In the genomic region with DNA sequence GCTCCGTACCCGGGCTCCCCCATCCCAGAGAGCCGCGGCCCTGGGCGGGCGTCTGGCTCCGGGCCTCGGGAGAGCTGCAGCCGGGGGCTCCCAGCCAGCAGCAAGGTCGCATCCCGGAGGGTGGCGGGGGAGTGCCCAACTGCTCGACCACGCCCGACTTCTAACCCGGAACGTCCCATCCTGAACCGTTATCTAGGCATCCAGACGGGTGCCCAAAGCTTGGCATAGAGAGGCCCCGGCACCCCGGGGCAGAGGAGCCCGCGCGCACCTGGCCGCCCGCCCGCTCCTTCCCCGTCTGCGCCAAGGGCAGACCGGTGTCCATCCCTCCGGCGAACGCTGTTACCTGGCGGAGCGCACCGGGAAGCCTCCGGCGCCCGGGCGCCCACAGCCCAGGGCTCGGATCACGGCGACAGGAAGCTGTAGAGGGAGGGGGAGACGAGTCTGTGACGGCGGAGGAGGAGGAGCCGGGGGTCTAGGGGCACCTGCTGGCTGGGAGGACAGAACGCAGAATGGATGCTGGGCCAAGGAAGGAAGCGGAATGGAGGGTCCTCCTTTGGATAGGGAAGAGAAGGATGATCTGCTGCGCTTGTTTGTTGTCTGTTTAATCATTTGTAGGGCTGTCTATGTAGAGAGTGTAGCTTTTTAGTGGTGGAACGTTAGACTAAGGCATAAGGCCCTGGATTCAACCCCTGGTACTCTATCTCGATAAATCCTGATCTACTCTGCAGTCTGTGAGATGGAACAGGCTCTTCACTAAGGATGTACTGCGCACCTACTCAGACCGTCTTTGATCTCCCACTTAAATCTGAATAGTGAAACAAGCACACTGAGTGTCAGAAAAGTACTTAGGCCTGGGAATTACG, we compare ENCODE assay signal across 8 mouse cellular contexts. TPM values are rescaled to one million over a fixed set of nuclear protein-coding genes. Genes with fewer than 3 reads are reported as not detected.
DNase-seq lines count a peak whose midpoint lies in the region; ATAC-seq and TF ChIP-seq lines count a peak whose summit lies in the region.

Tmem136 (minus strand) TSS at position 437 of the 863 bp plus-strand sequence.

- TF ChIP-seq CTCF in ES-Bruce4 (IDR thresholded peaks at IDR 0.05; ENCODE audit: low read depth, low read length): peak; percentile 51
- TF ChIP-seq CTCF in thymus, adult 2 months (IDR thresholded peaks at IDR 0.05; ENCODE audit: borderline replicate concordance, control insufficient read depth, extremely low read depth, insufficient read depth, low read length, poor library complexity): no peak

- no peaks in the 10 kb centered on the region for H3K27me3 ChIP-seq in ES-Bruce4 (ENCODE audit: control insufficient read depth, insufficient read depth, low read length, poor library complexity, severe bottlenecking)
- peaks cover 92% of the 10 kb centered on the region for H3K27me3 ChIP-seq in erythroblast, embryonic 14.5 days (ENCODE audit: control insufficient read depth)
- H3K27me3 ChIP-seq in heart, embryonic 12.5 days (replicated peaks): 0 out of 2 replicates have a peak, but pooled peaks cover 2% of the 10 kb centered on the region
- H3K27me3 ChIP-seq in kidney, embryonic 15.5 days: no peaks in the 10 kb centered on the region
- peaks cover 25% of the 10 kb centered on the region for H3K27me3 ChIP-seq in liver, embryonic 11.5 days (replicated peaks; ENCODE audit: control insufficient read depth, insufficient read depth, low read length)
- no peaks in the 10 kb centered on the region for H3K27me3 ChIP-seq in neural tube, embryonic 11.5 days (ENCODE audit: control insufficient read depth, insufficient read depth, low read length)
- H3K27me3 ChIP-seq in thymus, adult 2 months (ENCODE audit: control insufficient read depth, insufficient read depth, low read length): no peaks in the 10 kb centered on the region; the same call in 1 of the 2 replicates

- 0 out of 2 replicates have a peak, but pooled peaks have one; percentile 16 for TF ChIP-seq EP300 in ES-Bruce4 (IDR thresholded peaks at IDR 0.05; ENCODE audit: insufficient read depth, low read depth, low read length)

- DNase-seq in liver, embryonic 11.5 days (ENCODE audit: low spot score): peak; percentile 59
- DNase-seq in neural tube, embryonic 11.5 days (ENCODE audit: low spot score): peak; percentile 82
- DNase-seq in thymus, adult 2 months: peak; percentile 21

- H3K4me3 ChIP-seq in ES-Bruce4 (ENCODE audit: low read depth, low read length): peak within 1 kb of the TSS; percentile 73
- peak within 1 kb of the TSS; percentile 68 for H3K4me3 ChIP-seq in brown adipose tissue, adult 24 weeks (ENCODE audit: insufficient read depth, low read depth, low read length)
- peak within 1 kb of the TSS; percentile 83 for H3K4me3 ChIP-seq in erythroblast, embryonic 14.5 days (replicated peaks)
- peak within 1 kb of the TSS; percentile 95 for H3K4me3 ChIP-seq in heart, embryonic 12.5 days
- peak within 1 kb of the TSS; percentile 87 for H3K4me3 ChIP-seq in kidney, embryonic 15.5 days (replicated peaks)
- peak within 1 kb of the TSS; percentile 60 for H3K4me3 ChIP-seq in liver, embryonic 11.5 days (ENCODE audit: low read depth, low read length)
- peak within 1 kb of the TSS; percentile 75 for H3K4me3 ChIP-seq in neural tube, embryonic 11.5 days (ENCODE audit: low read depth, low read length)
- H3K4me3 ChIP-seq in thymus, adult 2 months (ENCODE audit: control insufficient read depth, insufficient read depth, low read length): peak within 1 kb of the TSS; percentile 10

- H3K4me2 ChIP-seq in heart, embryonic 12.5 days: peak within 1 kb of the TSS; percentile 75
- peak within 1 kb of the TSS; percentile 81 for H3K4me2 ChIP-seq in kidney, embryonic 15.5 days
- H3K4me2 ChIP-seq in liver, embryonic 11.5 days: peak within 1 kb of the TSS; percentile 70
- peak within 1 kb of the TSS; percentile 78 for H3K4me2 ChIP-seq in neural tube, embryonic 11.5 days (ENCODE audit: low read depth)

- TF ChIP-seq POLR2A in ES-Bruce4 (IDR thresholded peaks at IDR 0.05; ENCODE audit: insufficient read depth, low read length): peak; percentile 26
- TF ChIP-seq POLR2A in thymus, adult 2 months (IDR thresholded peaks at IDR 0.05; ENCODE audit: control insufficient read depth, extremely low read depth, insufficient read depth, low read length, poor library complexity): no peak

- no peak within 1 kb of the TSS for H3K27ac ChIP-seq in ES-Bruce4 (ENCODE audit: insufficient read depth, low read length)
- H3K27ac ChIP-seq in brown adipose tissue, adult 24 weeks (replicated peaks; ENCODE audit: low read depth, low read length): peak within 1 kb of the TSS; percentile 57
- peak within 1 kb of the TSS; percentile 62 for H3K27ac ChIP-seq in heart, embryonic 12.5 days (ENCODE audit: poor library complexity, severe bottlenecking)
- H3K27ac ChIP-seq in kidney, embryonic 15.5 days: peak within 1 kb of the TSS; percentile 65
- no peak within 1 kb of the TSS for H3K27ac ChIP-seq in liver, embryonic 11.5 days (ENCODE audit: low read depth, low read length)
- H3K27ac ChIP-seq in neural tube, embryonic 11.5 days (ENCODE audit: low read depth, low read length): no peak within 1 kb of the TSS
- H3K27ac ChIP-seq in thymus, adult 2 months (ENCODE audit: control insufficient read depth, insufficient read depth, low read length): no peak within 1 kb of the TSS

- 4% methylated on average over 55 of the region's 55 CpGs for WGBS in heart, embryonic 12.5 days
- WGBS in kidney, embryonic 15.5 days: 3% methylated on average over 55 of the region's 55 CpGs
- WGBS in liver, embryonic 11.5 days: 6% methylated on average over 55 of the region's 55 CpGs
- whole genome bisulfite sequencing in neural tube, embryonic 11.5 days: 4% methylated on average over 47 of the region's 55 CpGs
- 9% methylated on average over 55 of the region's 55 CpGs for WGBS in thymus, adult 2 months

- peak within 1 kb of the TSS; percentile 60 for H3K9ac ChIP-seq in ES-Bruce4 (ENCODE audit: low read depth, poor library complexity, severe bottlenecking)
- peak within 1 kb of the TSS; percentile 85 for H3K9ac ChIP-seq in heart, embryonic 12.5 days
- peak within 1 kb of the TSS; percentile 71 for H3K9ac ChIP-seq in kidney, embryonic 15.5 days
- peak within 1 kb of the TSS; percentile 54 for H3K9ac ChIP-seq in liver, embryonic 11.5 days (ENCODE audit: low read depth, low read length)
- peak within 1 kb of the TSS; percentile 83 for H3K9ac ChIP-seq in neural tube, embryonic 11.5 days (ENCODE audit: low read length)

- no peaks in the 10 kb centered on the region for H3K4me1 ChIP-seq in ES-Bruce4 (ENCODE audit: control insufficient read depth, insufficient read depth, low read length)
- H3K4me1 ChIP-seq in brown adipose tissue, adult 24 weeks (ENCODE audit: control insufficient read depth, insufficient read depth, insufficient read length, low read length): peaks cover 4% of the 10 kb centered on the region; the same call in 1 of the 2 replicates
- H3K4me1 ChIP-seq in erythroblast, embryonic 14.5 days (ENCODE audit: control insufficient read depth): peaks cover 47% of the 10 kb centered on the region
- H3K4me1 ChIP-seq in heart, embryonic 12.5 days (replicated peaks): peaks cover 8% of the 10 kb centered on the region; the same call in 1 of the 2 replicates
- peaks cover 19% of the 10 kb centered on the region for H3K4me1 ChIP-seq in kidney, embryonic 15.5 days
- peaks cover 4% of the 10 kb centered on the region; the same call in 1 of the 2 replicates for H3K4me1 ChIP-seq in liver, embryonic 11.5 days (replicated peaks; ENCODE audit: control insufficient read depth, insufficient read depth, low read length)
- 0 out of 2 replicates have a peak, but pooled peaks cover 3% of the 10 kb centered on the region for H3K4me1 ChIP-seq in neural tube, embryonic 11.5 days (ENCODE audit: control insufficient read depth, insufficient read depth, low read length)
- H3K4me1 ChIP-seq in thymus, adult 2 months (replicated peaks; ENCODE audit: control insufficient read depth, insufficient read depth, low read length): no peaks in the 10 kb centered on the region

- H3K36me3 ChIP-seq in ES-Bruce4 (ENCODE audit: control insufficient read depth, insufficient read depth, low read length, poor library complexity, severe bottlenecking): no peaks in the 10 kb centered on the region
- H3K36me3 ChIP-seq in erythroblast, embryonic 14.5 days (ENCODE audit: control insufficient read depth): no peaks in the 10 kb centered on the region
- peaks cover 6% of the 10 kb centered on the region for H3K36me3 ChIP-seq in heart, embryonic 12.5 days
- peaks cover 4% of the 10 kb centered on the region for H3K36me3 ChIP-seq in kidney, embryonic 15.5 days
- H3K36me3 ChIP-seq in liver, embryonic 11.5 days (ENCODE audit: control insufficient read depth, insufficient read depth, low read length): no peaks in the 10 kb centered on the region
- no peaks in the 10 kb centered on the region for H3K36me3 ChIP-seq in neural tube, embryonic 11.5 days (ENCODE audit: control insufficient read depth, insufficient read depth, low read length)
- no peaks in the 10 kb centered on the region for H3K36me3 ChIP-seq in thymus, adult 2 months (ENCODE audit: control insufficient read depth, insufficient read depth, low read length)

- H3K9me3 ChIP-seq in ES-Bruce4 (replicated peaks; ENCODE audit: control insufficient read depth, insufficient read depth, low read length, poor library complexity, severe bottlenecking): no peaks in the 10 kb centered on the region
- no peaks in the 10 kb centered on the region; the same call in 1 of the 2 replicates for H3K9me3 ChIP-seq in erythroblast, embryonic 14.5 days (ENCODE audit: control insufficient read depth, low read length)
- no peaks in the 10 kb centered on the region for H3K9me3 ChIP-seq in heart, embryonic 12.5 days (replicated peaks)
- H3K9me3 ChIP-seq in kidney, embryonic 15.5 days (replicated peaks): no peaks in the 10 kb centered on the region
- no peaks in the 10 kb centered on the region for H3K9me3 ChIP-seq in liver, embryonic 11.5 days (ENCODE audit: control insufficient read depth, low read length)
- no peaks in the 10 kb centered on the region for H3K9me3 ChIP-seq in neural tube, embryonic 11.5 days (ENCODE audit: control insufficient read depth, low read length)

- ATAC-seq in heart, embryonic 12.5 days (ENCODE audit: insufficient number of reproducible peaks, low FRiP score): peak; percentile 88
- peak; percentile 86 for ATAC-seq in kidney, embryonic 15.5 days (replicated peaks; ENCODE audit: low FRiP score)
- peak; percentile 85 for ATAC-seq in liver, embryonic 11.5 days (replicated peaks; ENCODE audit: low FRiP score)
- ATAC-seq in neural tube, embryonic 11.5 days (ENCODE audit: insufficient read depth, low FRiP score, low TSS enrichment): peak; percentile 89

RNA-seq across cellular contexts. Expression of gene Tmem136, which starts in this region (rescaled TPM):
- 10.0 and 10.5 TPM in 2 replicates for polyA plus RNA-seq in ES-Bruce4 (2011; ENCODE audit: insufficient read depth, insufficient read length, low read depth, missing spikeins)
- 1.6 and 2.5 TPM in 2 replicates for polyA plus RNA-seq in brown adipose tissue, adult 24 weeks (2012; ENCODE audit: insufficient read depth, insufficient read length, missing spikeins)
- not detected in 2 replicates for polyA plus RNA-seq in erythroblast, embryonic 14.5 days (2012)
- polyA plus RNA-seq in heart, embryonic 12.5 days (2016; fragmentation: Nextera tagmentation; extraction: Ambion mirVana): 15.2 and 18.6 TPM in 2 replicates
- 7.5 and 8.6 TPM in 2 replicates for polyA plus RNA-seq in kidney, embryonic 15.5 days (2015; fragmentation: Nextera tagmentation; extraction: Ambion mirVana)
- polyA plus RNA-seq in liver, embryonic 11.5 days (2014; fragmentation: Nextera tagmentation; extraction: Ambion mirVana): 3.5 and 3.7 TPM in 2 replicates
- polyA plus RNA-seq in neural tube, embryonic 11.5 days (2014; fragmentation: Nextera tagmentation; extraction: Ambion mirVana): 16.2 and 17.8 TPM in 2 replicates
- 0.19 and 0.59 TPM in 2 replicates for polyA plus RNA-seq in thymus, adult 2 months (2012; rRNA removed)

Comparison
In these comparisons a context has a peak if more than half of its experiments do, and no peak if none do; other contexts are left out.
1. Peak in DNase-seq and H3K4me3 ChIP-seq in thymus, adult 2 months; RNA of the gene not detected or under 1 TPM.
2. H3K27ac ChIP-seq: peak in brown adipose tissue, adult 24 weeks (single experiment), heart, embryonic 12.5 days (single experiment) and kidney, embryonic 15.5 days (single experiment); none in ES-Bruce4 (single experiment), liver, embryonic 11.5 days (single experiment), neural tube, embryonic 11.5 days (single experiment) and thymus, adult 2 months (single experiment).
3. H3K4me3 ChIP-seq: peak in every context shown above with its lines; median percentile 95 in heart, embryonic 12.5 days; 87 in kidney, embryonic 15.5 days; 83 in erythroblast, embryonic 14.5 days; 75 in neural tube, embryonic 11.5 days; 73 in ES-Bruce4; 68 in brown adipose tissue, adult 24 weeks; 60 in liver, embryonic 11.5 days; 10 in thymus, adult 2 months.
4. DNase-seq: peak in every context shown above with its lines; median percentile 82 in neural tube, embryonic 11.5 days; 59 in liver, embryonic 11.5 days; 21 in thymus, adult 2 months.
5. Peak in every context shown above with its lines, with median percentiles within 50 percentile points of each other: H3K9ac ChIP-seq, ATAC-seq and H3K4me2 ChIP-seq.